Mouse (Mus musculus) cerebellum, adult 18-20 months (tissue): ENCODE measurements around the gene Dmwd.
A peak's percentile ranks its signal among the peaks of the same experiment; 100 is the strongest.

Source experiments
- DNase-seq, 2 experiments: peaks; one replicate each; pipeline ENCODE4 v3.0.0; 2021

Dmwd gene

DNA sequence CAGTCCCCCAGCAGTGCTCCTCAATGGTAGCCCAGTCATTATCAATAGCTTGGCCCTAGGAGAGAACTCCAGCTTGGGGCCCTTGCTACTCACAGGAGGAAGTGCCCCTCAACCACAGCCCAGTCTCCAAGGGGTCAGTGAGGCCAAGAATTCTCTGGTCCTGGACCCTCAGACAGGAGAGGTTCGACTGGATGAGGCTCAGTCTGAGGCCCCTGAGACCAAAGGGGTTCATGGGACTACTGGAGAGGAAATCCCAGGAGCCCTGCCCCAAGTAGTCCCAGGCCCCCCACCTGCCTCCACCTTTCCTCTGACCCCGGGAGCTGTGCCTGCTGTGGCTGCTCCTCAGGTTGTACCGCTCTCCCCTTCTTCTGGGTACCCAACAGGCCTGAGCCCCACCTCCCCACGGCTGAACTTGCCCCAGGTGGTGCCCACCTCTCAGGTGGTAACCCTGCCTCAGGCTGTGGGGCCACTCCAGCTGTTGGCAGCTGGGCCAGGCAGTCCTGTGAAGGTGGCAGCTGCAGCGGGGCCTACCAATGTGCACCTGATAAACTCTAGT, 20.5 kb downstream of the Dmwd start:
- DNase-seq: no peak

DNA sequence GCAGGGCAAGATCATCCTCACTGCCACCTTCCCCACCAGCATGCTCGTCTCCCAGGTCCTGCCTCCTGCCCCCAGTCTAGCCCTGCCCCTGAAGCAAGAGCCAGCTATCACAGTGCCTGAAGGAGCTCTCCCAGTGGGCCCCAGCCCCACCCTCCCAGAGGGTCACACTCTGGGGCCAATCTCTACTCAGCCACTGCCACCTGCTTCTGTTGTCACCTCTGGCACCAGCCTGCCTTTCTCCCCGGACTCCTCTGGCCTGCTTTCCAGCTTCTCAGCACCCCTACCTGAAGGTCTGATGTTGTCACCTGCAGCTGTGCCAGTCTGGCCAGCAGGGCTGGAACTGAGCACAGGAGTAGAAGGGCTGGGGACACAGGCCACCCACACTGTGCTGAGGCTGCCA, 21.2 kb downstream of the Dmwd start:
- DNase-seq: no peak

DNA sequence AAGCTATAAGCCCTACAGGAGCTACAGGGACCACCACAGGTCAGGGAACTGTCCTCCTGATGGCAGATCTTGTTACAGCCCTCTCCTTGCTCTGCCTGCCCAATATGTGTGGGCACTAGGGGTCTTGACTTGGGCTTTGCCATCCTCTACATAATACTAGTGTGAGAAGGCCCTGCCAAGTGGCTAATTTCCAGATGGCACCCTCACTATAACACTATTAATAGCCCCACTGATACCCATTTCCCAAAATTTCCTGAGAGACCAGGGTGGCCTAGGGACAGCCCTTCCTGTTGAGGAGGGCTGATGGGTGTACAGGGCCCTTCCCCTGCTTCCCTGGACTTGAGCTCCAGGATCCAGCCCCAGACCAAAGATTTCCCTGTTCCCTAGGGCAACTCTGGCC, 21.8 kb downstream of the Dmwd start:
- no peak for DNase-seq

DNA sequence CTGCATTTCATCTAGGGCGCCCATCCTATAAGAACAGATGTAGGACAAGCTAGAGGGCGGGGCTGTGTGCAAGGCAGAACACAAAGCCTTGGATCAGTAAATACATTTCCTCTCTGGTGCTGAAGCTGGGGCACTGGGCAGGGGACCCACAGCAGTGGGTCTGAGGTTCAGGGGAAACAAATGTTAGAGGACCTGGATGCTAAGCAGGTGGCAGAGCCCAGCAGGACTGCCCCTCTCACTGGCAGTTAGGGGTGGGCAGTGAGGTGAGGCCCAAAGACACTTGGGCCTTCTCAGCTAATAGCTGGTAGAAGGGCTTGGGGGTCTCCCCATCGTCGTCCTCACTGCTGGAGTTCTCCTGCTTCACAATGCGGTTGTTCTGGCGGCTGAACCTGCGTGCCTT, 22.8 kb downstream of the Dmwd start:
- DNase-seq: no peak

DNA sequence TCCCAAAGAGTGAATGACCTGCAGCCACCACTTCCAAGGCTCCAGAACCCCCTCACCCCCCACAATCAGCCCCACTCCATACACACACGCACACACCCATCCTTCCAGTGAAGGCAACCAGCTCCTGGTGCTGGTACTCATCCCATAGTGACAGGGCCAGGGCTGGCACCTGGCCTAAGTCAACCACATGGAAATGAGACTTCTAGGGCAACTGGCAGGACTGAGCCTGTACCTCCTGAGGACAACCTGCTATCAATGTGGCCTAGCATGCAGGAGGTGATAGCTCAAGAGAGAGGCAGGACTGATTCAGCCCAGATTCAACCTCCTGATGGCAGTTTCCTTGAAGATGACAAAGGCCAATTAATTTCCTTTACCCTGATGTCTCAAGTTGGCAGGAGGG, 24.3 kb downstream of the Dmwd start:
- no peak for DNase-seq

DNA sequence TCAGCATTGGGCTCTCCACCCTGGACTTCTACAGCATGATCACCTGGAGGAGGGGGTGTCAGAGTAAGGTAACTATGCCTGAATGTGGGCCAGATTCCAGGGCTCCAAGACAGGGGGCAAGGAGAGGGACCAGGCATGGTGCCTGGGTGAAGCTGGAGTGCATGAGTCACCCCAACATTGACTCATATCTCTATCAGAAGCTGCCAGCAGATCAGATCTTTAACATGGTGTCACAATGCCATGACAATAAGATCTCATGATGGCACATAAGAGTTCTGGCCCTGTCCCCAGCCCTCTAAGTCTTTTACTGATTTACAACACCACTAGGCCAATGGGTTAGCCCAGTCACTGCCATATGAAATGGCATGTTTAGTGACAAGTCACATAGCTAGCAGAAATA, 27.7 kb downstream of the Dmwd start:
- DNase-seq: no peak

DNA sequence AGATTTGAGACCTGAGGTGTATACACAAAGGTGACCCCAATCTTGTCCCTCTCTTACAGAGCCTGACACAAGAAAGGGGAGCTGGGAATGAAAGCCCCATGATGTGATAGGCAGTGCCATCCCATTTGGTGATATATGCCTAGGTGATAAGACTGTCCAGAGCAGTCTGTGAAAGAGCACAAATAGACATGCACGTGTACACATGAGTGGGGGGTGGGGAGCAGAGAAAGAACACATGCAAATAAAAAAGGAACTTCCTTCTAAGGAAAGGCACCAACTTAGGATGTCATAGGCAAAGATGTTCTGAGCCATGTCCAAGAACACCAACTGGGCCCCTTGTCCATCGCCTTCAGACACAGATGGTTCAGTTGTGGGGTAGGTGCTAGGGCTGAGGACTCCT, 28.5 kb downstream of the Dmwd start:
- DNase-seq: no peak

DNA sequence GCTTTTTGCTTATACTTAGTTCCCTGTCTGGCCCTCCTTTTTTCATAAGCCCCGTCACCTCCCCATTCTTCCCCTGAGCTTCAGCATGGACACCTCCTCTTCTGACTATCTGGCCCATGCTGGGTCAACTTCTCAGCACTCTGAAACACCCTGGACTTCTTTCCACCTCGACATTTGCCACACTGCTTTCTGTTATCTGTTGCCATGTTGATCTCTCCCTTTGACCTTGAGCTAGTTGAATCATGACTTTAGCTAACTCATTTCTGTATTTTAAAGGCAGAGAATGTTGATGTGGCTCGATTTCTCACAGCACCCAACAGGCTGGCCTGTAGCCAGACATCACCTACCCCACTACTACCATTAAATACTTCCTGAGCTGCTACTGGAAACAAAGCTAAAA, 31.4 kb downstream of the Dmwd start:
- DNase-seq: no peak

DNA sequence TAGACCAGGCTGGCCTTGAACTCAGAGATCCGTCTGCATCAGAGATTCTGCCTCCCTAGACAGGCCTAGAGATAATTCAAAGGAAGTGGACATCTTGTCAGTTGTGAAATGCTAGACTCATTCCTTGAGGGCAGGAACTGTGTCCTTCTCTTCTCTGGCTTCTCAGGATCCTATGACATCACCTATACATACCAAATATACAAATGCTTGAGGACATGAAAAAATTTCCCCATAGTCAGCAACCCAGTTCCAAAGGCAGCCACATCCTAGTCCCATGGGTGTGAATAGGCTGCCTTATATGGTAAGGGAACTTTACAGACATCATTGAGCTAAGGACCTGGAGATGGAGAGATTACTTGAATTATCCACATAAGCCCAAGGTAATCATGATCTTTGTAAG, 33.5 kb downstream of the Dmwd start:
- no peak for DNase-seq

DNA sequence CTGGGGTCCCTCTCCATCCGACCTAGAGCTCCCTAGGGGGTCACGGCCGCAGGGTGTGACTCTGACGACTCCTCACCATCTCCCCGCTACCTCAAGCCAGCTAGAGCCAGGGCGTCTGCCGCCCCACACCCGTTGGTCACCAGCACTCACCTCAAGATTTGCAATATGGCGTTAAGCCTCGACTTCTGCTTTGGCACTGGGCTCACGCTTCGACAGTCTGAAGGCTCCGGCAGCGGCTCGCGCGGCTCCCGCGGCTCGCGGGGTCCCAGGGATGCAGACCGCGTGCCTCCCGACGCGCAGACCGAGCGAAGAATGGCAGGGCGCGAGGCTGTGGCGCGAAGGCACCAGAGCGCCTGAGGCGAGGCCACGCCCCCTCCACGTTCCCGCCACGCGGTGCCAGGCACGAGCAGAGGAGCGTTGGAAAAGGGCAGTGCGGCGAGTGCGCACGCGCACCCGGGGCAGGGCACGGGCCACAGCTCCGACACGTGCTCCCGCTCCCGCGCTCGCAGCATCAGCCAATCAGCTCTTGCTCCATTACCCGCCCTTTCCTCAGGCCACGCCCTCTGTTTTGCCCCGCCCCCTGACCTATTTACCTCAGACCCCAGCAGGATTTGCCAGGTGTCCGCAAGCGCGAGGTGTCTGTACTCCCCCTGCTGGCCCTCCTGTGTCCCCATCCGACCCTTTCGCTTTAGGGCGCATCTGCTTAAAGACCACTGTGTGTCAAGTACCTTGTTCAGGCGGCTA, 42.2 kb downstream of the Dmwd start, which contains the start of gene Gm4969:
Gene Gm4969 (minus strand): TSS at position 341 of the 744 bp plus-strand sequence.
- peak; percentile 61 to 65 for DNase-seq

DNA sequence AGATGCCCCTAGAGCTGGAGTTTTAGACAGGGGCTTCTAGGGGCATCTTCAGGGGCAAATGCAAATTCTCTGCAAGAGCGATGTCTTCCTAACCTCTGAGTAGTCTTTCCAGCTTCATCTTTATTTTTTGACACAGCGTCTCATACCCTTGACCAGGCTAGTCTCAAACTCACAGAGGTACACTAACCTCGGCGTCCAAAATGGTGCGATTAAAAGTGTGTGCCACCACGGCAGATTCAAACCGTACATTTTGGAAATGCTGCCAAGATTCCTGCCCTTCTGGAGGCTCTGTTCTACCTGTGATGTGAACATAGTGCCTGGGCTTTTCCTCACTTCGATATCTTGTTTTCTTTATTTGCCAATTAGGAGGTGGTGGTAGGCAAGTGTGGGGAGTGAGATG, 43.1 kb downstream of the Dmwd start:
- DNase-seq: peak in 1 of 2 experiments; percentile 44

DNA sequence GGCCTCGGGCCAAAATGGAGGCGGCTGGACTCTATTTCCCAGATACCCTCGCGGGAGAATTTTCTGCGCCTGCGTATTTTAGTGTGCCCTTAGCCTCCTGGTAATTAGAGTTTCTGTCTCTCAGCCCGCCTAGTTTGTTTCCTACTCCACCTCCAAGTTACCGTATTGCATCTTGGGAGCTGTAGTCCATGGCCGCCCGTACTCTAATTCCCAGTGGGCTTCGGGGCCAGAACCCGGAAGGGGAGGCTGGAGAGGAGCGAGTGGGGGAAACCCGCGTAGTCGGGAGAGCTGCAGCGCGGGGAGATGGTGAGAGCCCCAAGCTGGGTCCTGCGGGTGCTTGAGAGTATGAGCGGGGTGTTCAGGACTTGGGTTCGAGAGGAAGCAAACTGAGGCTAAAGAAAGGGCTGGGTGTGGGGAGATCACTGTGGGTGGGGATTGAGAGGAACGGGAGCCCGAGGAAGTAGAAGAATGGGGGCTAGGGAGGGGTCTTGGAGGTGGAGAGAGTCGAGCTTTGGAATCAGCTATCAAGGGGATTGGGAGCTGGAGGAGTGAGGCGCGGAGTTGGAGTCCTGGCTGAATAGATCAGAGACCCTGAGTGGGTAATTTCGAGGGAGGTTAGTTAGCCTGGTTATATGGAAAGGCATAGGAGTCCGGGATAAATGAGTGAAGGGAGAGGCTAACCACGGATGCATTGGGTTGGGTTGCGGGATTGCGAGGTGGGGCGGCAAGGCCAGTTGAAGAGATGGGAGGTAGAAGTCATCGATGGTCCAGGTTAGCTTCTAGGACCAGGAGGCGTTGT, 43.8 kb downstream of the Dmwd start, which contains the start of gene Fbxo46:
Gene Fbxo46 (plus strand): TSS at position 229 of the 799 bp plus-strand sequence.
- DNase-seq: peak; percentile 90 to 97

DNA sequence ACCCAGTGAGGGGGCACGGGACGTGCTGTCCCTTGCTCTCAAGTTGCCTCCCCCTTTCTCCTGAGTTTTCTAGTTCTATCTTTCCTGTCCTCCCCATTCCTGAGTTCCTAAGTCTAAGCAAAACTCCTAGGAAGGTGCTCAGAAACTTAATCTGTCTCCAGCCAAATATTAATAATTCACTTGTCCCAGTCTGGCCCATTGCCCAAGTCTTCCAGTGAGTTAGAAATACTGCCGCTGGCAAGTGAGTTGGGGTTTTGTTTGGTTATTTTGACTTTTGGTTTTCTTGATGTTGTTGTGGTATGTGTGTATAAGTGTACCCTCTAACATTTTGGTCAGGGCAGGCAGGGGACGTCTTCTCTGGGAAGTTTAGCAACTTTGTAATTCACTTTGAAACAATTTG, 45.7 kb downstream of the Dmwd start:
- DNase-seq: no peak

DNA sequence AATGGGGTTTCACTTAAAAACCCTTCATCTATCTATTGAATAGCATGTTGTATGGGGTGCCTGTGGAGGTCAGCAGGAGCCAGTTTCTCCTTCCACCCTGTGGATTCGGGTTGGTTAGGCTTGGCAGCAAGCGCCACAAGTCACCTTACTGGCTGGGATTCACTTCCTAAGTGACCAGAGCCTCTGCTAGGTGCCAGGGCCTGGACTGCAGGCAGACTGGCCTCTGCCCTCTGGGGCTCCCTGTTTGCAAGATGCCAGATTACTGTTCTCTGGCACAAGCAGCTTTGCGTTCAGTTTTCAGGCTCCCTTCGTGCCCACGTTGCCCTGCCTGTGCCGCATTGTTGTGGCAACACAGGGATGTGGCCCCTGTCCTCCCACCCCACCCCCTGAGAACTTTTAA, 48.7 kb downstream of the Dmwd start:
- no peak for DNase-seq

DNA sequence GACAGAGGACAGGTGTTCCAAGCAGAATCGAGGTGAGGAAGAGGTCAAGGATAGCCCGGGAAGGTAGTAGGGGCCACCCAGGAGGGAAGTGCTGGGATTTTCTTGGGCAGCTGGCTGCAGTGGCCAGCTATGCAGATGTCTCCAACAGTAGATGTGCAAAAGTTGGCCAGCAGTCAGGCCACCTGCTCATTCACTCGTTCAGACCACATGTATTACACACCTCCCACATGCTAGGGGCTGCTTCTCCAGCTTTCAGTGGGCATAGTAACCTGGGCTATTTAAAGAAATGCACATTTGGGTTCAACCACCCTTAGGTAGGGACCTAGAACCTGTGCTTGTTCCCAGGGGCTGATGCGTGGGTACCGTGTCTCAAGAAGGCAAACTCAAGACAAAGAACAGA, 51.7 kb downstream of the Dmwd start:
- DNase-seq: no peak

DNA sequence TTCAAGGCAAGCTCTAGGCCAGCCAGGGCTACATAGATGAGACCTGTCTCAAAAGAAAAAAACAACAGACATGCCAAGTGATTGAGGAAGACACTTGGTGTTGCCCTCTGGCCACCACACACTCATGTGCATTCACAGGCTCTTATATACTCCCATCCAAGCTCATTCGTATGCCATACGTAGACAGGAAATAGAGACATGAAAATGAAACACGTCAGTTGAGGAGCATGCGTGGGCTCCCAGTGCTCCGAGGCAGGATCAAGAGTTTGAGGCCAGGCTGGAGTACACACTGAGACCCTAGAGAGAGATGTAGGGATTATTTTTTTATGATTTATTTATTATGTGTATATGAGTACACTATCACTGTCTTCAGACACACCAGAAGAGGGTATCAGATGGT, 53.4 kb downstream of the Dmwd start:
- DNase-seq: no peak

DNA sequence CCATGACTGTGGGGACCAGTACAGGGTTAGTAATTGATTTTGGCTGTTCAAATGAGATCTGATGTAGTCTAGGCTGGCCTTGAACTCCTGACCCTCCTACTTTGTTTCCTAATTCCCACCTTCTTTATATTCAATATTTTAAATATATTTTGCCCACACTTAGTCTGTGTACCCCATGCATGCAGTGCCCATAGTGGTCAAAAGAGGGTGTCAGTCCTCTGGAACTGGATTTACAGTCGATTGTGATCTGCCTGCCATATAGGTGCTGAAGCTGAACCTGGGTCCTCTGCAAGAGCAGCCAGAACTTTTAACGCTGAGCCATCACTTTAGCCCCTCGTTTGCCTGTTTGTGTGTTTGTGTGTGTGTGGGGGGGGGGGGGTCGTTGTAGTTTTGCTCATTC, 54.6 kb downstream of the Dmwd start:
- DNase-seq: no peak

DNA sequence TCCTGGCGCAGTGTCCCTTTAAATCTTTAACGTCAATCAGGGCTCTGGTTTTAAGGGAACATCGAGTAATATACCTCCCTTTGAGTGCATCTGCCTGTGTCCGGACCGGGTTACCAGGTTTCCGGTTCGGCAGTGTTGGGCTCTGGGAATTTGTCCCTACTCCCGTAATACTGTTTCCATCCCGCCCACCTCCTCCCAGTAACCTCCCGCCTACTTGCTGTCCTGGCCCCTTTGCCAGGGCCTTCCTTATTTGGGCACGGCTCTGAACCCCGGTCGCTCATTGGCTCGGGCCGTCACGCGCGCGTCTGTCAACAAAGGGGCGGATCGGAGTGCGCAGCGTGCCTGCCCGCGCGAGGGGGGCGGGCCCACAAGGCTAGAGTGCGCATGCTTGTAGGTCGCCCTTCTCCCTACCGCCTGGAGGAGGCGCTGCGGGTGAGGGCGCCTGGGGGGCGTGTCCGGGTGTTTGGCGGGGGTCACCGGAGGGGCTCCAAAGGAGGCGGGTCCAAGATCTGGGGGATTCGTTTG, 55.4 kb downstream of the Dmwd start:
- peak; percentile 94 to 97 for DNase-seq
